Mouse (Mus musculus) MEL (cell line): ENCODE measurements around the gene Plek. TPM values are rescaled to one million over a fixed set of nuclear protein-coding genes. Genes with fewer than 3 reads are reported as not detected.

Experiments used
- DNase-seq: peaks from one replicate; pipeline ENCODE4 v3.0.0; 2011; ENCODE audit warnings: low read depth, low spot score
- H3K27ac ChIP-seq: 2 replicates; pipeline ENCODE4 v1.5.1; 2012; ENCODE audit warnings: low read depth, mild to moderate bottlenecking, control low read depth, low read length, moderate library complexity; ENCODE audit not compliant: control insufficient read depth
- H3K27me3 ChIP-seq, 2 experiments: fragments of 150-350 bp in 1 of 2; sonication (generic) in 1 of 2; 2 replicates each; pipeline ENCODE4 v1.6.1; 2012; ENCODE audit warnings: low read length in 2 of 2, mild to moderate bottlenecking in 2 of 2, improper control_type of control experiment in 1 of 2, moderate library complexity in 1 of 2; ENCODE audit not compliant: insufficient read depth in 2 of 2, control insufficient read depth in 1 of 2
- H3K36me3 ChIP-seq, 2 experiments: 2 replicates each; pipeline ENCODE4 v1.6.1; 2012 to 2014; ENCODE audit warnings: low read length in 2 of 2, improper control_type of control experiment in 1 of 2, inconsistent platforms in 1 of 2, mild to moderate bottlenecking in 1 of 2; ENCODE audit not compliant: insufficient read depth in 2 of 2, control insufficient read depth in 1 of 2
- H3K4me1 ChIP-seq, 2 experiments: fragments of 150-350 bp in 1 of 2; sonication (generic) in 1 of 2; 2 replicates each; pipeline ENCODE4 v1.6.1; 2012; ENCODE audit warnings: low read length in 2 of 2, improper control_type of control experiment in 1 of 2, mild to moderate bottlenecking in 1 of 2; ENCODE audit not compliant: insufficient read depth in 2 of 2, control insufficient read depth in 1 of 2
- H3K4me3 ChIP-seq, 2 experiments: fragments of 150-350 bp in 1 of 2; sonication (generic) in 1 of 2; 2 replicates each; pipeline ENCODE4 v1.5.1; 2012; ENCODE audit warnings: low read depth in 2 of 2, low read length in 2 of 2, mild to moderate bottlenecking in 2 of 2, moderate library complexity in 2 of 2, control low read depth in 1 of 2, improper control_type of control experiment in 1 of 2; ENCODE audit not compliant: control insufficient read depth in 1 of 2, insufficient read depth in 1 of 2
- H3K79me2 ChIP-seq: 2 replicates; pipeline ENCODE4 v1.6.1; 2012; ENCODE audit warnings: mild to moderate bottlenecking, low read length, moderate library complexity; ENCODE audit not compliant: control insufficient read depth, poor library complexity, insufficient read depth
- H3K9ac ChIP-seq: 2 replicates; pipeline ENCODE4 v1.6.1; 2012; ENCODE audit warnings: low read depth, mild to moderate bottlenecking, control low read depth, low read length, moderate library complexity; ENCODE audit not compliant: control insufficient read depth, poor library complexity, severe bottlenecking
- H3K9me3 ChIP-seq: fragments of 150-350 bp; sonication (generic); replicated peaks from 2 replicates; pipeline ENCODE4 v1.6.1; 2012; ENCODE audit warnings: mild to moderate bottlenecking, low read length, improper control_type of control experiment, moderate library complexity; ENCODE audit not compliant: insufficient read depth
- BHLHE40 ChIP-seq: IDR thresholded peaks from 2 replicates; pipeline ENCODE4 v1.6.1; 2012; ENCODE audit warnings: low read depth, mild to moderate bottlenecking, inconsistent platforms, low read length, improper control_type of control experiment, borderline replicate concordance
- CHD1 ChIP-seq: IDR thresholded peaks from 2 replicates; pipeline ENCODE4 v1.6.1; 2012; ENCODE audit warnings: low read depth, mild to moderate bottlenecking, inconsistent platforms, low read length, improper control_type of control experiment
- EP300 ChIP-seq, 2 experiments: IDR thresholded peaks; 2 replicates each; pipeline ENCODE4 v1.6.1; 2011; ENCODE audit warnings: improper control_type of control experiment in 2 of 2, low read length in 2 of 2, low read depth in 1 of 2, mild to moderate bottlenecking in 1 of 2
- ETS1 ChIP-seq: IDR thresholded peaks from 2 replicates; pipeline ENCODE4 v1.6.1; 2012; ENCODE audit warnings: low read depth, mild to moderate bottlenecking, inconsistent platforms, low read length, improper control_type of control experiment, moderate library complexity
- GATA1 ChIP-seq: IDR thresholded peaks from 2 replicates; pipeline ENCODE4 v1.6.1; 2011; ENCODE audit warnings: low read depth, low read length, improper control_type of control experiment
- JUND ChIP-seq: IDR thresholded peaks from 2 replicates; pipeline ENCODE4 v1.6.1; 2011; ENCODE audit warnings: low read depth, mild to moderate bottlenecking, improper control_type of control experiment, low read length
- KAT2A ChIP-seq: conservative IDR thresholded peaks from 2 replicates; pipeline ENCODE4 v1.6.1; 2012; ENCODE audit warnings: low read depth, low read length, improper control_type of control experiment, inconsistent platforms
- MEF2A ChIP-seq: IDR thresholded peaks from 2 replicates; pipeline ENCODE4 v1.6.1; 2014; ENCODE audit warnings: low read depth, mild to moderate bottlenecking, inconsistent platforms, low read length, improper control_type of control experiment; ENCODE audit not compliant: poor library complexity, insufficient replicate concordance, severe bottlenecking; ENCODE audit errors: extremely low read depth
- MXI1 ChIP-seq: IDR thresholded peaks from 2 replicates; pipeline ENCODE4 v1.6.1; 2011; ENCODE audit warnings: mild to moderate bottlenecking, low read depth, low read length, improper control_type of control experiment
- MYC ChIP-seq: IDR thresholded peaks from 2 replicates; pipeline ENCODE4 v1.6.1; 2011; ENCODE audit warnings: low read depth, mild to moderate bottlenecking, low read length, improper control_type of control experiment, moderate library complexity
- NRF1 ChIP-seq: IDR thresholded peaks from 2 replicates; pipeline ENCODE4 v1.6.1; 2014; ENCODE audit warnings: low read depth, mild to moderate bottlenecking, inconsistent platforms, low read length, improper control_type of control experiment, moderate library complexity; ENCODE audit not compliant: poor library complexity, insufficient read depth, severe bottlenecking
- RCOR1 ChIP-seq: IDR thresholded peaks from 2 replicates; pipeline ENCODE4 v1.6.1; 2012; ENCODE audit warnings: low read depth, mild to moderate bottlenecking, inconsistent platforms, low read length, improper control_type of control experiment
- TCF12 ChIP-seq: IDR thresholded peaks from 2 replicates; pipeline ENCODE4 v1.6.1; 2014; ENCODE audit warnings: low read depth, mild to moderate bottlenecking, inconsistent platforms, low read length, improper control_type of control experiment, moderate library complexity
- UBTF ChIP-seq: IDR thresholded peaks from 2 replicates; pipeline ENCODE4 v1.6.1; 2012; ENCODE audit warnings: low read depth, mild to moderate bottlenecking, inconsistent platforms, low read length, improper control_type of control experiment, moderate library complexity, borderline replicate concordance; ENCODE audit not compliant: insufficient read depth
- ZKSCAN1 ChIP-seq: IDR thresholded peaks from 2 replicates; pipeline ENCODE4 v1.6.1; 2012; ENCODE audit warnings: low read depth, mild to moderate bottlenecking, inconsistent platforms, low read length, improper control_type of control experiment, moderate library complexity
- polyA plus RNA-seq, 2 experiments: library from polyadenylated mRNA; stranded (reverse) in 1 of 2; unstranded in 1 of 2; fragments of >175 nt in 1 of 2; fragments of >200 nt in 1 of 2; gene quantifications; 2 replicates each; pipeline versions ENCODE4 v1.2.1 to v1.2.4; 2012; ENCODE audit warnings: low replicate concordance in 2 of 2, low read depth in 1 of 2; ENCODE audit not compliant: insufficient read length in 2 of 2, insufficient read depth in 1 of 2, missing spikeins in 1 of 2
- total RNA-seq: library from RNA; depleted of rRNA; stranded (reverse); fragments of 300-350 nt; gene quantifications from 2 replicates; pipeline ENCODE4 v1.2.3, GENCODE M21; 2012

Plek gene
- total and polyA plus RNA-seq, 3 experiments, result 51.5 to 357 (median 76.7) TPM

GRCm38 (mm10) chr11:16999933-17000332 is 52.2 kb downstream of the Plek start:
- Histone ChIP-seq H3K36me3 (peaks cover 21 to 58% of the 10 kb centered on the region in 2 experiments), H3K9ac (no peak overlapping the region), H3K4me3 (no peak overlapping the region), H3K9me3 (no peaks in the 10 kb centered on the region), H3K27ac (no peak overlapping the region), H3K79me2 (peaks cover 51% of the 10 kb centered on the region), H3K27me3 (no peaks in the 10 kb centered on the region), H3K4me1 (peaks cover 42 to 47% of the 10 kb centered on the region in 2 experiments)
- TF ChIP-seq MXI1 (peak; percentile 93), RCOR1 (0 out of 2 replicates have a peak, but pooled peaks have one; percentile 7), GATA1 (no peak), UBTF (no peak), NRF1 (no peak), BHLHE40 (no peak), ZKSCAN1 (no peak), EP300 (IDR thresholded peaks at IDR 0.05; ENCODE audit: low read depth in 1 of 2, low read length in 2 of 2) (peak; percentile 2 to 28; a peak in 2 of 4 replicates), JUND (no peak), CHD1 (no peak), TCF12 (0 out of 2 replicates have a peak, but pooled peaks have one; percentile 8), ETS1 (peak; percentile 7; the same call in 1 of the 2 replicates), KAT2A (no peak), MYC (peak; percentile 24; the same call in 1 of the 2 replicates)
- DNase-seq, result peak; percentile 58

- no peaks in the 10 kb centered on the region for H3K9me3 ChIP-seq
- TF ChIP-seq ETS1 (peak; percentile 46; the same call in 1 of the 2 replicates), ZKSCAN1 (no peak)
- H3K27ac ChIP-seq, result no peak overlapping the region
- peaks cover 50% of the 10 kb centered on the region for H3K79me2 ChIP-seq
- no peak overlapping the region for H3K9ac ChIP-seq
- H3K36me3 ChIP-seq, result peaks cover 25 to 55% of the 10 kb centered on the region in 2 experiments
- no peak for DNase-seq
- no peaks in the 10 kb centered on the region for H3K27me3 ChIP-seq
- peaks cover 39 to 44% of the 10 kb centered on the region in 2 experiments for H3K4me1 ChIP-seq
- H3K4me3 ChIP-seq, result no peak overlapping the region
These were observed 52.8 kb downstream of the Plek start for GRCm38 (mm10) chr11:16999387-16999786.

DNA sequence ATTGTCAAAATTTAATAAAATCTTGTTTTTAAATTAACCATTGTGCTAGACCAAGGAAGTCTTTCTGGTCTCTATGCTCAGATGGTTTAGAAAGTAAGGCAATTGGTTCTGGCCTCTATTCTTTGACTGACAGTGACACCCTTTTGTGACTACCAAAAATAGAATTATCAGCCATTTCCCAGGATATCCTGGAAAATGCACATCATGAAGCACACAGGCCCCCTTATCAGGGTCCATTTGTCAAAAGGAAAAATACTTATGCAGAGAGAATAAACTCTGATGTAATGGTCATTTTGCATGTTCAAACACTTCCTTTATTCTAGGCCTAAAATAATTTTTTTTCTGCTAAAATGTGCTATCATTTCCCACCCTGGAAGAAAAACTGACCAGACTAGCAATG is 54.7 kb downstream of the Plek start:
- peaks cover 32% of the 10 kb centered on the region for H3K79me2 ChIP-seq
- no peak for DNase-seq
- H3K4me1 ChIP-seq, result peaks cover 22 to 24% of the 10 kb centered on the region in 2 experiments
- no peaks in the 10 kb centered on the region for H3K9me3 ChIP-seq
- no peaks in the 10 kb centered on the region for H3K27me3 ChIP-seq
- H3K36me3 ChIP-seq, result peaks cover 38 to 44% of the 10 kb centered on the region in 2 experiments
- no peak overlapping the region for H3K27ac ChIP-seq
- H3K9ac ChIP-seq, result no peak overlapping the region
- H3K4me3 ChIP-seq, result no peak overlapping the region
- peak; percentile 74; the same call in 1 of the 2 replicates for TF ChIP-seq MEF2A
- no peak for TF ChIP-seq EP300 (IDR thresholded peaks at IDR 0.05; ENCODE audit: low read depth in 1 of 2, low read length in 2 of 2)
- peak; percentile 41; the same call in 1 of the 2 replicates for TF ChIP-seq ETS1
